Mouse (Mus musculus) MN1 (cell line): Measurements from ENCODE around the gene Zap70.

Experiments used
- DNase-seq: peaks from one replicate; pipeline ENCODE4 v3.0.0-alpha.2; 2016; ENCODE audit warnings: low spot score

Zap70 gene

DNA sequence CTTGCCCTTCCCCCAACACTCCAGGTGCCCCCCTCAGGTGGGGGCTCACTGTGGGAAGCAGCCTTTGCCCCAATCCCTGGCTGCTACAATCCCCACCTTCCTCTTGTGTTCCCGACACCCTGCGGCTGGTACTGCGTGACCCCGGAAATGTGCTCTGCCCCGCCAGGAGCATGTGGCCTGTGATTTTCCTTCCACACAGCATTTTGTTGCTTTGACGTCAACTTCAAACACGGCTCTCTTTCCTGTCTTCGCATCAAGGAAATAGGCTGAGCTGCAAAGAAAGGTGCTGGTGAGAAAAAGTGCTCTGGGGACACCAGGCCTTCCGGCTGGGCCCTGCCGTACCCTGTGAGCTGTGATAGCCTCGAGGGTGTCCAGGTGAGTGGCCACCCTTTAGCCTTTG is at the start of gene Zap70:
Gene Zap70 (plus strand): TSS at position 231 of the 400 bp plus-strand sequence.
- DNase-seq = no peak

DNA sequence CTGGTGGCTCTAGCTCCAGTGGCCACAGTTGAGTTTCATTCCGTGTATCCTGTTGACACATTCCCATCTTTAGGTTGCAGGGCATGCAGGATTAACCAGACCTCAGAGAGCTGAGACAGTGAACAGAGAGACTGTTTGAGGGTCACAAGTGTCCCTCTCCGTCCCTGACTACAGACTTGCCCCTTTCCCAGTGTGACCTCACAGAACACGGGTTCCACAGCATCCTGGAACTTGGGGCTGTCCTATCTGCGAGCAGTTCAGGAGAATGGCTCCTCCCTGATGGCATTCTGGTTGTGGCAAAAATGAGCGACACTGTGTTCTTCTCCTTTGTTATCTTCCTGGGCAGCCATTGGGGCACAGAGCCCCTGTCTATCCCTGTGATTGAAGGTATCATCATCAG is 47.3 kb upstream of the Zap70 start, which contains the start of gene Actr1b:
Gene Actr1b (minus strand): TSS at position 112 of the 400 bp plus-strand sequence.
- no peak for DNase-seq

DNA sequence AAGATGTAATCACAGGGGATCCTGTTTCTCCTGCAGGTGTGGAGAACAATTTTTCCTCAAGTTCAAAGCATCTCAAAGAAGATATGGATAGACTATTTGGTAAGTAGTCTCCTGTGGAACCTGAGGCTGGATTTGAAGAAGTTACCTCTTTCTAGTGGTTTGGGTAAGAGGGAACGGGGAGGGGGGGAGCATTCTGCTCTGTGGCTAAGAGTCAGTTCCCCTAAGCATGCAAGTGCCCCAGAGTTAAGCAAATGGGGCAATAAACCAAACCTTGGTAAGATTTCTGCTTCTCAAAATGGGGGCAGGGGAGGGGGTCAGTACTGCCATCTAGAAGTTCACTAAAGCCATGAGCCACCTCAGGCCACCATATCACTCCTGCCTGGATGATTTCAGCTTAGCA is 42.8 kb upstream of the Zap70 start:
- DNase-seq = no peak

DNA sequence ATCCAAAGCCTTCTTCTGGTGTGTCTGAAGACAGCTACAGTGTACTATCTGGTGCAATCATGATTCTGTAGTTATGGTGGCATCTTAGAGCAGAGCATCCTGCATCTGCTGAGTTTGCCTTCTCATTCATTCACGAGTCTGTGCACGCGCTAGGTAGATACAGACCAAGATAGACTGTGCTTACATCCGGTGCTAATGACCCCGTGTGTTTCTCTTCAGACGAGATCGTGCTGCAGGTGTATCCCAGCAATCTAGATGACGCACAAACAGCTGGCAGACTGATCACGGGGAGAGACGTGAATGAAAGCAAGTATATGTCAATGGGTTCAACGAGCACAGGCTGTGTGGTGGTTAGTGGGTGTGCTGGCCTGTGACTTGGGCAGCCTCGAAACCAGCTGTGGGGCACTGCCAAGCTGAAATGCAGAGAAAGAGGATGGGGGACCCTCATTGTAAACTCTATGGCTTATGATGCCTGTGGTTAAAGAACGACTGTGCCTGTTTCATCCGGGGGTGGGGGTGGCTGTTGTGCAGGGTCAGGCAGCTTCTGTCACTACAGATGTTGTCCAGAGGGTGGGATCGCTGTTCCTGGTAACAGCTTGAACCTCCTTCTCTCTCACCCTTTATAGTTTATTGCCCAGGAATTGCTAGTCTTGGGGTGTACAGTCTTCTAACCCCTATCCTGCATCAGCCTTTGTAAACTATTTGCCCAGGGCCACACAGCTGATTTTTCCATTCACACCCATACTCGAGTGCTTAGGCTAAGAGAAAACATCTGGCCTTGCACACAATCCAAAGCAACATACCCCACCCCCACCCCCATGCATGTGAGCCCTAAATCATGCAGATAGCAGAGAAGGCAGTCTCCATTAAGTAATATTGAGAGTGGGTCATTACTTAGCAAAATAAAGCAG is 38.2 kb upstream of the Zap70 start:
- no peak for DNase-seq

DNA sequence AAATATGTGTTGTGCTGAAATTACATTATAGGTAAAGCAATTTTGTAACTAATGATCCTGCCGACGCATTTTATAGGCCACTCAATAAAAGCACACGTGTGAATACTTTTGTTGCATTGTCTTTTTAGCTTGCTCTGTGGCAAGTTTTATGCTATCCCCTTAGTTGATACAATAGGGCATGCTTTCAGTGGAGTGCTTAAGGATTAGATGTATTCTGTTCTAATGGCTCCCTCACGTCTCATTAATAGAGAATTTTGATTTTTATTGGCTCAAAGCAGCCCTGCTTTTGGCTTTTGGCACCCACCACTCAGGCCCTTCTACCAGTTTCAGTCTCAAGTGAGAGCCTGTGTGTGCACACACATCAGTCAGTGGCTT is 37.6 kb upstream of the Zap70 start:
- no peak for DNase-seq

DNA sequence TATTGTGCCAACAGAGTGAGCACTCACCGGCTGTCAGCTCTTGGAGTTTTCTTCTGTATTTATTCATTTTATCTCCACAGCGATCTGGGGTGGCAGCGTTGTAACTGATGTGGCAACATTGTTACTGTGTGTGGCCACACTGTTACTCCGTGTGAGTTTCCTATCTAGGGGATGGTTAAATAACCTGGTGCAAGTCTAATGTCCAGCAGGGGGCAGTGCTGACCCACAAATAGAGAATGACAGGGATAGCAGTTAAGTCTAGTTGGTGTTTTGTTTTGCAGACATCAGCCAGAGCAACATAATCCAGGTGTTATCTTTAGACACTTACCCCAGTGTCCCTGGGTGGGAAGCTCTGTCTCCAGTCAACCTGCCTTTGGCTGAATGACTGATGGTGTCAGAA is 24.3 kb upstream of the Zap70 start:
- DNase-seq = peak; percentile 93

DNA sequence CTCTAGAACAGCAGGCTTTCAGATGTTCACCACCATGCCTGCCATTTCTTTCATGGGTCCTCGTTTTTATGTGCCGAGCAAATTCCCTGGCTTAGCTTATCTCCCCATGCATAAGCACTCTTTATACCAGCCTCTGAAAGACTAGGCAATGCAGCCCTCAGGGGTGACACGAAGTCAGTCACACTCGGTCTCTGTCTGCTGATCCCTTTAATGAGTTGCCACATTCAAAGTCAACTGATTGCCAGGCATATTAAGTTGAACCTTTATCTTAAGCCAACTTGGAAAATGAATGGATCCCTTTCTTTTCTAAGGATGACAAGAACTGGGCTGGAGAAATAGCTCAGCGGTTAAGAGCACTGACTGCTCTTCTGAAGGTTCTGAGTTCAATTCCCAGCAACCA is 22.4 kb upstream of the Zap70 start:
- DNase-seq = no peak

DNA sequence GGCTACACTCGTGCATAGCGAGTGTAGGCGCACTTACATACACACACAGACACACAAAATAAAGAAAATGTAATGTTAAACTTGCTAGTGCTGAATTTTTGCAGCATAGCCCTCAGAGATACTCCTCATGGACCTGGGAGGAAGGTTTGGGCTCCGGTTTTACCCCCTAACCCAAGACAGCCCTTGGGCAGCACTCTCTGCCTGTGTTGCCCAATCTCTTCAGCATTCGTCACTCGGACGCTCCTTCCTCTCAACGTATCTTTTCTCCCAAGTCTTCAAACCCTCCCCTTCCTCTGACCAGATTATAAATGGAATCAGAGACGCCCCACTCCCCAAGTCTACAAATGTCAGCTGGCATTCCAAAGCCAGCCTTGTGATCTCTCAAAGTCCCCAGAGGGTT is 18.6 kb upstream of the Zap70 start:
- no peak for DNase-seq

DNA sequence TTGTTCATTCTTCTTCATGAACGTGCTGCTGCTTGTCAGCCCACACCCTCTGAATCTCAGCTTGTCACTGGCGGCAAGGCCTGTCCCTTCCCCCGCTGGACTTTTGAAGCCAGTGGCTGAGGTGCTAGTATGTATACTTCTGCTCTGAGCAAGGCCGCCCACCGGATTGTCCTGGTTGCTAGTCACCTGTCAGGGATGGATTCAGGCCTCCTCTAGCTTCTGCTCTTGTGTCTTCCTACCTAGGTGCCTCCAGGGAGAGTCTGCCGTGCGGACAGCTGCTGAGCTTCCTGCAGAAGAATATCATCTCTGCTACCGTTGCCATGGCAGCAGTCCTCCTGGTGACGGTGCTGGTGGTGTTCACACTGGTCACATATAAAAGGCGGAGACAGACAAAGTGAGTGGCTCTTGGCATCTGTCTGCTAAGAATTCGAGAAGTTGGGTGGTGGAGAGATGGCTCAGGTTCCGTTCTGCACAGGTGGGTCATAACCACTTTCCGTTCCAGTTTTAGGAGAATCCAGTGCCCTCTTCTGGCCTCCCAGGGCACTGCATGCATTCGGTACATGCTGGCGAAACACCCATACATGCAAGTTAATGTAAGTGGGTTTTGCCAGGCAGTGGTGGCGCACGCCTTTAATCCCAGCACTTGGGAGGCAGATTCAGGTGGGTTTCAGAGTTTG is 17.2 kb upstream of the Zap70 start:
- DNase-seq = peak; percentile 84

DNA sequence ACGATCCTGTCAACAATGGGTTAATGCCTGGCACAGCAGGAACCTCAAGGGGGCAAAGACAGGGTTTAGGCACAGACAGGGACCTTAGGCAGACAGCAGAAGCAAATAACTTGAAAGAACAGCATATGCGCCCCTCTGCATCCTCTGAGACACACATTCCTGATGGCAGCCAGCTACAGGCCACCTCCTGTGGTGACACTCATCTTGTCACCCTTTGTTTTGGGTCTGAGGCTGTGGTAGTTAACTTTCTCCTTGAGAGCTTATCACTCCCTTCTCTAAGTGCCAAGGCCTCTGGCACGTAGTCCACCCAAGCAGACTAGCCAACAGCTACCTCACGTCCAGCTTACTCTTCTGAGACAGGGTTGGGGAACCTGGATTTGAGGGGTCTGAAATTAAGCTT is 15.9 kb upstream of the Zap70 start:
- DNase-seq = no peak

DNA sequence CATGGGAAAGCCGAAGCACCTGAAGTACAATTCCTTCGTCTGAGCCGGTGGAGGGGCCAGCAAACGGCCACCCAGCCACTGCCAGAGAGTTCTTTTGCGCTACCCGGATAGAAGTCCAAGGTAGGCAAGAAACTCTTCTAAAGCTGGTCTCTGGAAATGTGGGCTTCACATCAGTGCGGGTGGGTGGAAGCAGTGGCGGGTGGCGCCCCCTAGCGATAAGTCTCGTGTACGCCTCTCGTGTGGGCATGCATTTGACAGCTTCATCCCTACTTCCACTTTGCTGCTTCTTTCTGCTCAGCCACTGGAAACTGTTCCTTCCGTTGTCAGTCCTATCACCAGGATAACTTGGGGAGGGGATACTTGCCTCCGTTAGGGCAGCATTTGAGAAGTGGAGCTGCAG is 15.1 kb upstream of the Zap70 start:
- no peak for DNase-seq

DNA sequence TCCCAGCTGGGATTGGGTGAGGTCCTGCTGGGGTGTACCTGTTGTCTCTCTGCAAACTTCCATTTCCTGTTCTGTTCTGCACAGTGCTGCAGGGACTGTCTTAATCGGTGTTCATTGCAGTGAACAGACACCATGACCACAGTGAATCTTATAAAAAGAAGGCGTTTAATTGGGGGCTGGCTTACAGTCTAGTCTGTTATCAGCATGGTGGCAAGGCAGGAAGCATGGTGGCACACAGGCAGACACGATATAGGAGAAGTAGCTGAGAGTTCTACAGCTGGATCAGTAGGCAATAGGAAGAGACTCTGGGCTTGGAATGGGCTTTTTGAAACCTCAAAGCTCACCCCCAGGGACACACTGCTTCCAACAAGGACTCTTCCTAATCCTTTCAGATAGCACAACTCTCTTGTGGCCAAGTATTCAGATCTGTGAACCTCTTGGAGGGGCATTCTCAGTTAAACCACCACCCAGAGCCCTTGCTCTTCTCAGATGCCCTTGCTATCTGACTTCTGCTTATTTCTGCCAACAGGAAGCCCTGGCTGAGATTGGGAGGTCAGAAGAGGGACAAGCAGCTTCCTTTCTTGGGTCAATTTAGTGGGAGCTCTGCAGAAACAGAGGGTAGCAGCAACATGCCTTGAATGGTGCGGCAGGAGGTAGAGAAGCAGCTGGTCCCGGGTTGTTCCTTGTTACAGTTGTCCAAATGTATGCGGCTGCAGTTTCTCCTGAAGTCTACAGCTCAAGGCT is 7.5 kb upstream of the Zap70 start:
- no peak for DNase-seq

DNA sequence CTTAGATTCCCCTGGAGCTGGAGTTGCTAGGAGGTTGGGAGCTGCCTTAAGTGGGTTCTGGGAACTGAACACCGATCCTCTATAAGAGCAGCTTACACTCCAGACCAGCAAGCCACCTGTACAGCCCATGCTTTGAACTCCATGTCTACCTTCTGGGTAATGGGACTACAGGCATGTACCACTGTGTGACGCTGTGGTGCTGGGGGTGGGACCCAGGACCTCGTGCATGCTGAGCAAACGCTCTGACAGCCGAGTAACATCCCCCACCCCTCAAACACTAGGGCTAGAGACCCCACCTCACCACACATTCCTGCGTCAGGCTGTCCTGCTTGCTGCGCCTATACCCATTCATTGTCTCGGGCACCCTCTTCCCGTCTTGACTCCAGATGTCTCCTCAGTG is 3.0 kb upstream of the Zap70 start:
- no peak for DNase-seq

DNA sequence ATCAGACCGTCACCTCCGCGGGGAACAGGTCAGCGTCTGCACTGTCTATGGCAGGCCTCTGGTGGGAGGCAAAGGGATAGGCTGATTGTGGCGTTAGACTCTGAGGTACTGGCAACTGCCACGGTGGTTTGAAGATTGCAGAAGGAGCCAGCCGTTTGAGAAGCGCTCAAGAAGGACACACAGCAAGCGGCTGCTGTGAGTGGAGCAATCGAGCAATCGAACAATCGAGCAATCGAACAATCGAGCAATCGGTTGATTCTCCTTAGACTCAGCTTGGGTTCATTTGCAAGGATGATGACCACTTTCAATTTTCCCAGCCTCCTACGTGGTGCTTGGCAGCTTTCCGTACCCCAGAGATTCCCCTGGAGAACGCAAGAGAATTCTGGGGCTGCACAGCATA is 2.5 kb upstream of the Zap70 start:
- no peak for DNase-seq

DNA sequence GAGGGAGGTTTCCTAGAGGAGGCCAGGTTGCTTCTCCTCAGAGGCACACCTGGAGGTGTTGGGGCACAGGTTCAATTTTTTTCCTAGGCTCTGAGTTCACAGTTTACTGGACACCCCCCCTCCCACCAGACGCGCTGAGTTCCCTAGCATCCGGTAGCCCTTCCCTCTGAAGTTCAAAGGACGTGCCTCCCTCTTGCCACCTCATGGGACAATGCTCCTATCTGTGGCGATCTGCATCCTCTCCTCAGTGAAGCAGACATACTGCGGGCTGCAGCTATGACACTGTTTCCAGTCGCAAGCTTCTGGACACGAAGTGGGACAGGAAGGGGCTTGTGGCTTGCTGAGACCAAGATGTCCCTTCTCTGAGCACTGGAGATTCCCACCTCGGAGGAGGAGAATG is 1.2 kb upstream of the Zap70 start:
- no peak for DNase-seq

DNA sequence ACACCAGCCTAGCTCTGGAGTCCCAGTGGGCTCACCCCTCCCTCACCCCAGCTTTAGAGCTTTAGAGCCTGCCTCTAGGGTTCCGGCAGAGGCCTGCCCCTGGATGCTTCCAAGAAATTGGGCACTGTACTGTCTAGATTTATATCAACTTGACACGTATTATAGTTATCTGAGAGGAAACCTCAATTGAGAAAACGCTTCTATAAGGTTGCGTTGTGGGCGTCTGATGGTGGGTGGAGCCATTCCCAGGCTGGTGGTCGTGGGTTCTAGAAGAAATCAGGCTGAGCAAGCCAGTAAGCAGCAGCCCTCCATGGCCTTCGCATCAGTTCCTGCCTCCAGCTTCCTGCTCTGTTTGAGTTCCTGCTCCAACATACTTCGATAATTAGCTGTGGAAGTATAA is 537 bp upstream of the Zap70 start:
- DNase-seq = no peak

DNA sequence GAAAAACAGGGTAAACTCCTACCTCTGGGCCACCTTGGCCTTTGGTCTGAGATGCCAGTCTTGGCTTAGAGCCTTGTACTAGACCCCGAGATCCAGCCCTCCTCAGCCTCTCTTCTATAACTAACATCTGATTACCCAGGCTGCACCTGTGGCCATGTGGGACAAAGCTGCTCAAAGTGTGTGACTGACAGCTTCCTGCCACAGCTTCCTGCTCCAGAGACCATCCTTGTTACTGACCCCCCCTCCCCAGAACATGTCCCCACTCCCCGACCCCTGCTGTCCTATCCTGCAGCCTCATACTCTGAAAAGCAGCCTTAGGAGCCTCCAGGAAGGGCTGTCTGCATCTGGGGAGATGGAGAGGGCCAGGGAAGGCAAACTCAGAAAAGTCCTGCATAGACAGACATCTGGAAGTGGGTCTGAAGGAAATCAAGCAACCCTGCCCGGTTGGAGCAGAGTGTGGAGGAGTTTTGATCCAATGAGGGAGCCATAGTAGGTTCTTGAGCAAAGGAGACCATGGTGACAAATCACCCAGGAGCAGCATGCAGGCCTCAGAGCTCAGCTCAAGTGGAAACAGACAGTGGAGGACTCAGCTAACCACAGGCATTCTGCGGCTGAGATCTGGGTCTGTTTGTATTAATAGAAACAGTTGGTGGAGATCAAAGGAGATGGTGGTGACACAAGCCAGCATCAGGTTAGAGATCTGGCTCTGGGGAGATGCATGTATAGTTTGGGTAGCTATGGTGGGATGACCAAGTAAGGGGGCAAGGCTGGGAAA is 5.0 kb downstream of the Zap70 start:
- no peak for DNase-seq

DNA sequence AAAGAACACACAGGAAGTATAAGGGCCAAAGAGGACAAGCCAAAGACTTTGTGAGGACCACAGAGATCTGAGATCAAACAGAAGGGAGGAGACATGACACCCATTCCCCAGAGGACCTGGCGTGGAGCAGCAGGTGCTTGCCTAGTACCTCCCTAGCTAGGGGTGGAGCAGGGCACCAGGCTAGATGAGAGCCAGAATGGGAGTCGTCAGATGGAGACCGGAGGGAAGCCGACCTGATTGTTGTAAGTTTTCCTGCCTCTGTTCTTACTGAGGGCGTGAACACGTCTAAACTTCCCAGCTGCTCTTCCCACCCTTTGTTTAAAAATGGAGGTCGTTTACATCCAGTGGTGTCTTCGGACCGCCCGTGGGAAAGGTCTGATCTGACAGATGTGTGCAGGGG is 5.7 kb downstream of the Zap70 start:
- DNase-seq = no peak

DNA sequence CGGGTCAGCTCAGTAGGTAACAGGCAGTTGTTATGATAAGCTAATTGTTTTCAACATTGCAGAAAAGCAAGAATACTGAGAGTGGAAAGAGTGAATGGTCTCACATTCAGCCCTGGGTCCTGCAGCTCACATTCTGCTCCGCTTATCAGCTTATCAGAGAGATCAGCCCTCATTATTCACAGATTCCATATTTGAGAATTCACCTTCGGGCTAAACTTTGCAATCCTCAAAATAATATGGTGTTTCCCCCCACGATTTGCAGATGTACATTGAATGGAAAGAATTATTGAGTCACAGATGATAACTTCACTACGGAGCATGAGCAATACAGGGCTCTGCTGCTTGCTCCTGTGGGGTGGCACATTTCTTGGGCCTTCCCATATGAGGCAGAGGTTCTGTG is 7.2 kb downstream of the Zap70 start:
- DNase-seq = no peak

DNA sequence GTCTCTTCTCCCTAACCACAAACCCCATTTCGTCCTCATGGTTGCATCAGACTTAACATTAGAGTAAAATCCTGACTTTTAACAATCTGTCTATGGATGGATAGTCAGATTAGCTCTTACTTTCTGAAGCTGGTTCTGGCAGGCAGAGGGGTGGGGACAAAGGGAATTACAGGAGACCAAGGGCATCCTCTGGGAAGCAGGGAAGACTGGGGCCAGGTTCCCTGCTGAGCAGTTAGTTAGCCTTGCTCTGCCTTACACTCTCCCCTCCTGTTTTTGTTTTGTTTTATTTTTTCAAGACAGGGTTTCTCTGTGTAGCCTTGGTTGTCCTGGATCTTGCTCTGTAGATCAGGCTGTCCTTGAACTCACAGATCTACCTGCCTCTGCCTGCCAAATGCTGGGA is 8.4 kb downstream of the Zap70 start:
- DNase-seq = no peak

DNA sequence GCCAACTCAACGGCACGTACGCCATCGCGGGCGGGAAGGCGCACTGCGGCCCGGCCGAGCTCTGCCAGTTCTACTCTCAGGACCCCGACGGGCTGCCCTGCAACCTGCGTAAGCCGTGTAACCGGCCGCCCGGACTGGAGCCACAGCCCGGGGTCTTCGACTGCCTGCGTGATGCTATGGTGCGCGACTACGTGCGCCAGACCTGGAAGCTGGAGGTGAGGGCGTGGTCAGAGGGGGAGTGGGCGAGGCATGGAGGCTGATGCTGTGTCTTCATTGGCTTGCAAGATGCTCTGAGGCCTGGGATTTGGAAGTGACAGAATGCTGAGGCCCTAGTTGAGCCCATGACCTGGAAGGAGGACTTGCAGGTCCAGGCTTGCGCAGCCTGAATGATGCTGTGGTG is 9.4 kb downstream of the Zap70 start:
- no peak for DNase-seq
